Mouse (Mus musculus) urinary bladder, postnatal 10 days (tissue): Measurements from ENCODE around the gene Col23a1.
A peak's percentile ranks its signal among the peaks of the same experiment; 100 is the strongest.

ENCODE experiments used
- DNase-seq: peaks from one replicate; pipeline ENCODE4 v3.0.0; 2022; ENCODE audit warnings: low spot score

Col23a1 gene

GRCm38 (mm10) chr11:51289564-51290041 is at the start of gene Col23a1:
Gene Col23a1 (plus strand): TSS chr11:51289920.
- DNase-seq = peak; percentile 34

GRCm38 (mm10) chr11:51242897-51243296 is 46.8 kb upstream of the Col23a1 start:
- no peak for DNase-seq

GRCm38 (mm10) chr11:51257006-51257405 is 32.7 kb upstream of the Col23a1 start:
- no peak for DNase-seq

GRCm38 (mm10) chr11:51261680-51262219 is 28.0 kb upstream of the Col23a1 start, which contains the start of gene Clk4:
Gene Clk4 (plus strand): TSS chr11:51261730.
- no peak for DNase-seq

GRCm38 (mm10) chr11:51262342-51263285 is 27.1 kb upstream of the Col23a1 start, which contains the start of gene BC049762:
Gene BC049762 (minus strand): TSS chr11:51263046.
- DNase-seq = peak; percentile 98

GRCm38 (mm10) chr11:51263286-51263831 is 26.4 kb upstream of the Col23a1 start:
- DNase-seq = peak; percentile 17

GRCm38 (mm10) chr11:51264352-51264751 is 25.4 kb upstream of the Col23a1 start:
- DNase-seq = no peak

GRCm38 (mm10) chr11:51265326-51265725 is 24.4 kb upstream of the Col23a1 start:
- DNase-seq = no peak

- DNase-seq = no peak
Observed at GRCm38 (mm10) chr11:51274418-51274817, 15.3 kb upstream of the Col23a1 start.

- DNase-seq = no peak
Observed at GRCm38 (mm10) chr11:51290066-51290955, 591 bp downstream of the Col23a1 start.

GRCm38 (mm10) chr11:51293956-51294530 is 4.3 kb downstream of the Col23a1 start:
- no peak for DNase-seq

GRCm38 (mm10) chr11:51295742-51296141 is 6.0 kb downstream of the Col23a1 start:
- no peak for DNase-seq

GRCm38 (mm10) chr11:51298691-51299090 is 9.0 kb downstream of the Col23a1 start:
- DNase-seq = no peak

- DNase-seq = no peak
Observed at GRCm38 (mm10) chr11:51302396-51302795, 12.7 kb downstream of the Col23a1 start.

GRCm38 (mm10) chr11:51303981-51304553 is 14.3 kb downstream of the Col23a1 start:
- DNase-seq = no peak

- DNase-seq = no peak
Observed at GRCm38 (mm10) chr11:51308306-51308705, 18.6 kb downstream of the Col23a1 start.

- DNase-seq = no peak
Observed at GRCm38 (mm10) chr11:51311846-51312245, 22.1 kb downstream of the Col23a1 start.

GRCm38 (mm10) chr11:51315991-51316810 is 26.5 kb downstream of the Col23a1 start:
- DNase-seq = no peak

GRCm38 (mm10) chr11:51320609-51321008 is 30.9 kb downstream of the Col23a1 start:
- DNase-seq = no peak

GRCm38 (mm10) chr11:51326908-51327307 is 37.2 kb downstream of the Col23a1 start:
- DNase-seq = no peak
